Mouse (Mus musculus) liver, embryonic 14.5 days (tissue): ENCODE results near the gene Gm42957. TPM values are rescaled to one million over a fixed set of nuclear protein-coding genes. Genes with fewer than 3 reads are reported as not detected.
A peak's percentile ranks its signal among the peaks of the same experiment; 100 is the strongest.

Experiments
- ATAC-seq: fragments of 200-750 bp; cut with Nextera tagmentation; 2 replicates; pipeline ENCODE4 v1.8.0; 2017; ENCODE audit warnings: moderate number of reproducible peaks, mild to moderate bottlenecking, moderate library complexity; ENCODE audit not compliant: insufficient read depth
- DNase-seq, 3 experiments: peaks; one replicate each; pipeline ENCODE4 v3.0.0-alpha.2; 2012 to 2013; ENCODE audit warnings: low read depth in 3 of 3, low spot score in 3 of 3
- H3K27ac ChIP-seq: fragments of 300-500 bp; sonication (generic); 2 replicates; pipeline ENCODE4 v1.5.1; 2014; ENCODE audit warnings: moderate library complexity, mild to moderate bottlenecking, control low read depth, inconsistent platforms
- H3K27me3 ChIP-seq: fragments of 300-500 bp; sonication (generic); 2 replicates; pipeline ENCODE4 v1.6.1; 2014; ENCODE audit warnings: mild to moderate bottlenecking, low read length, moderate library complexity; ENCODE audit not compliant: control insufficient read depth, insufficient read depth
- H3K36me3 ChIP-seq: fragments of 300-500 bp; sonication (generic); replicated peaks from 2 replicates; pipeline ENCODE4 v1.6.1; 2014; ENCODE audit warnings: low read depth; ENCODE audit not compliant: control insufficient read depth, insufficient read depth
- H3K4me1 ChIP-seq, 2 experiments: fragments of 200-500 bp in 1 of 2; fragments of 300-500 bp in 1 of 2; sonication (generic) in 1 of 2; replicated peaks; 2 replicates each; pipeline ENCODE4 v1.6.1; 2012 to 2014; ENCODE audit warnings: antibody characterized with exemption in 1 of 2, inconsistent platforms in 1 of 2, low read length in 1 of 2; ENCODE audit not compliant: control insufficient read depth in 2 of 2, insufficient read depth in 2 of 2
- H3K4me2 ChIP-seq: fragments of 300-500 bp; sonication (generic); 2 replicates; pipeline ENCODE4 v1.6.1; 2014; ENCODE audit warnings: low read depth, mild to moderate bottlenecking, control low read depth, moderate library complexity
- H3K4me3 ChIP-seq, 2 experiments: fragments of 200-500 bp in 1 of 2; fragments of 300-500 bp in 1 of 2; sonication (generic) in 1 of 2; 2 replicates each; pipeline ENCODE4 v1.5.1; 2012 to 2014; ENCODE audit warnings: low read depth in 2 of 2, low read length in 2 of 2, mild to moderate bottlenecking in 2 of 2, control low read depth in 1 of 2, inconsistent platforms in 1 of 2, moderate library complexity in 1 of 2; ENCODE audit not compliant: insufficient read depth in 1 of 2
- H3K9ac ChIP-seq: fragments of 300-500 bp; sonication (generic); replicated peaks from 2 replicates; pipeline ENCODE4 v1.6.1; 2014; ENCODE audit warnings: mild to moderate bottlenecking, control low read depth, moderate library complexity
- H3K9me3 ChIP-seq: fragments of 300-500 bp; sonication (generic); 2 replicates; pipeline ENCODE4 v1.6.1; 2016; ENCODE audit warnings: low read length, mixed read lengths; ENCODE audit not compliant: control insufficient read depth
- CTCF ChIP-seq: IDR thresholded peaks from 2 replicates; pipeline ENCODE4 v1.5.1; 2016; ENCODE audit warnings: antibody characterized with exemption, low read depth, control low read depth
- EP300 ChIP-seq: IDR thresholded peaks from 2 replicates; pipeline ENCODE4 v1.6.1; 2016; ENCODE audit warnings: antibody characterized with exemption, low read depth
- WGBS: fragments of 180-500 bp; shearing (Covaris S2); extraction: QIAGEN DNeasy Blood & Tissue Kit; methylation state at CpG from one replicate; pipeline ENCODE4 v1.1.7; 2014; ENCODE audit not compliant: insufficient replicate concordance; 5-methylcytosine and 5-hydroxymethylcytosine counted together
- polyA plus RNA-seq, 2 experiments: library from polyadenylated mRNA; depleted of rRNA in 1 of 2; stranded (reverse) in 1 of 2; unstranded in 1 of 2; fragments of >200 nt; fragmentation: Nextera tagmentation in 1 of 2; extraction: Ambion mirVana in 1 of 2; gene quantifications; 2 replicates each; pipeline versions ENCODE4 v1.2.1 to v1.2.3; 2012 to 2014

The Gm42957 gene
- polyA plus RNA-seq, 2 experiments = 0.02 TPM; not detected in 1

DNA sequence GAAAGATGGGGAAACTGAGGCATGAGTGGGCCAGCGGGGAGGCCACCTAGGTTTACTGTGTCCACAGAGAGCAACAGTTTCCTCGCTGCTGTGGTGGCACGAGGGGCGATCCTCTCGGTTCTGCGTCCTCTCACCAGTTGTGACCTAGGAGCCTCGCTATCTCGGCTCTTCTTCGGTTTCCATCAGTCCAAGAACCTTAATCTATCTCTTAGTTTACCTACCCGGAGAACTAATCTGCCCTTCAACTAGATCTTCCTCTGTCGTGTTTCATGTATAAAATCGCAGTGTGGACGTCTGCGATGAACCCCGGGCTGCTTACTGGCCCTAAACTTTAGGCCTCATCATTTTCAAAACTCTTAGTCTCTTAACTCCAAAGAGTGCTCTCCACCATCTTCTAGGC is 632 bp downstream of the Gm42957 start:
- Histone ChIP-seq H3K27ac (peak overlapping the region; percentile 71), H3K4me2 (peak overlapping the region; percentile 93), H3K27me3 (no peaks in the 10 kb centered on the region), H3K4me3 (peak overlapping the region; percentile 85 to 99), H3K9me3 (no peaks in the 10 kb centered on the region), H3K36me3 (peaks cover 16% of the 10 kb centered on the region), H3K9ac (peak overlapping the region; percentile 99), H3K4me1 (peaks cover 13% of the 10 kb centered on the region in 2 experiments)
- ATAC-seq (peak; percentile 25; the same call in 1 of the 2 replicates), DNase-seq (no peak)
- 5% methylated on average over 15 of the region's 15 CpGs for WGBS
- no peak for TF ChIP-seq CTCF
- TF ChIP-seq EP300 = no peak

- H3K9ac ChIP-seq = peak overlapping the region; percentile 99
- H3K36me3 ChIP-seq = peaks cover 13% of the 10 kb centered on the region
- H3K27ac ChIP-seq = no peak overlapping the region
- H3K4me1 ChIP-seq = peaks cover 11 to 13% of the 10 kb centered on the region in 2 experiments
- DNase-seq = no peak
- H3K27me3 ChIP-seq = no peaks in the 10 kb centered on the region
- 48% methylated on average over 11 of the region's 11 CpGs for WGBS
- H3K4me2 ChIP-seq = peak overlapping the region; percentile 93
- no peak for ATAC-seq
- TF ChIP-seq CTCF = no peak
- TF ChIP-seq EP300 = no peak
- peak overlapping the region; percentile 6 to 99 for H3K4me3 ChIP-seq
- H3K9me3 ChIP-seq = no peaks in the 10 kb centered on the region
These were observed 1.2 kb downstream of the Gm42957 start for GRCm38 (mm10) chr3:96636448-96636847.

- Histone ChIP-seq H3K36me3 (no peaks in the 10 kb centered on the region; the same call in none of the 2 replicates), H3K4me3 (no peak overlapping the region), H3K27me3 (no peaks in the 10 kb centered on the region), H3K27ac (no peak overlapping the region), H3K4me1 (peaks cover 11 to 13% of the 10 kb centered on the region in 2 experiments), H3K4me2 (no peak overlapping the region), H3K9ac (no peak overlapping the region), H3K9me3 (no peaks in the 10 kb centered on the region)
- no peak for ATAC-seq
- DNase-seq = peak in 2 of 3 experiments; percentile 36 to 38
- no peak for TF ChIP-seq EP300
- peak; percentile 84 for TF ChIP-seq CTCF
- 75% methylated on average over 1 of the region's 1 CpGs for WGBS
These were observed 3.9 kb downstream of the Gm42957 start for GRCm38 (mm10) chr3:96639219-96639618.

DNA sequence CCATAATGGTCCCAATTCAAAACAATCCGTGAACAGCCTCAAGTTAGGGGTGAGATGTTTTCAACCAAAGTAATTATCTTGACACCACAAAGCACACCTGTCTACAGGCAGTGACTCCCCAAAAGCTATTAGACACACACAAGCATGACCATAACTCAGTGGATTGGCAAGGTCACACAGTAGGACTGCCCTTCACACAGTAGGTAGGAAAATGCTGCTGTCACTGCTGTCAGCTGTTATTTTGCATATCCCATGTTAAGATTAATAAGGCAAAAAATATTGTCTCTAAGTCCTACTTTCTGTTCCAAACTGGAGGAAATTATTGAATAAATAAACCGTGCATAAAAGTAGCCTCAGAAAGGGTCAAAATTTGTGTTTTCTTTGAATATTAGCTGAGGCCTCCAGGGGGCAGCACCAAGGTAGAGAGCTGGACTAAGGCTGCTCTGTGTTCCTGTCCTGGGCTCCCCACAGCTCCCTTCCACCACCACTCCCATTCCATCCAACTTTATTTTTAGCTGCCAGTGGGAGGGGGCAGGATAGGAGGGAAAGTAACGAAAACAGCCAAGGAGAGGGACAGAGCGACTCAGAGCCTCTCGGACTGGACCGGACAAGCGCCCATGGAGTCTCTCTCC is 9.9 kb downstream of the Gm42957 start, which contains the start of gene Itga10:
TSS of gene Itga10 (plus strand) at position 567 of the 632 bp plus-strand sequence.
- Histone ChIP-seq H3K4me3 (no peak within 1 kb of the TSS), H3K27me3 (no peaks in the 10 kb centered on the region), H3K4me1 (no peaks in the 10 kb centered on the region), H3K9ac (no peak within 1 kb of the TSS), H3K36me3 (no peaks in the 10 kb centered on the region; the same call in none of the 2 replicates), H3K4me2 (no peak within 1 kb of the TSS), H3K9me3 (no peaks in the 10 kb centered on the region), H3K27ac (no peak within 1 kb of the TSS)
- ATAC-seq (no peak), DNase-seq (no peak)
- TF ChIP-seq EP300 = no peak
- peak; percentile 68 for TF ChIP-seq CTCF
- 78% methylated on average over 7 of the region's 7 CpGs for WGBS

DNA sequence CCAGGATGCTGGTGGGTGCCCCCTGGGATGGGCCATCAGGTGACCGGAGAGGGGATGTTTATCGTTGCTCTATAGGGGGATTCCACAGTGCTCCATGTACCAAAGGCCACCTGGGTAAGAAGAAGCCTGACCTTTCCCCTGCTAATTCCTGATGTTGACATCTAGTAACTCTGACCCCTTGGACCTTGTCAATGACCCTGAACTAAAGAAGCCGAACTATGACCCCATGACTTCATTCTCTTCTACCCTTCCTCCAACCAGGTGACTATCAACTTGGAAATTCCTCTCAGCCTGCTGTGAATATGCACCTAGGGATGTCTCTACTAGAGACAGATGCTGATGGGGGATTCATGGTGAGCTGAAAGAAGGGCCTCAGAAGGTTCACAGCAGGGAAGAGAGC is 12.1 kb downstream of the Gm42957 start:
- 80% methylated on average over 3 of the region's 3 CpGs for WGBS
- ATAC-seq = no peak

More for the DNA sequence above, 12.1 kb downstream of the Gm42957 start:
- TF ChIP-seq EP300 = no peak
- no peak for TF ChIP-seq CTCF
- no peaks in the 10 kb centered on the region; the same call in 1 of the 2 replicates for H3K36me3 ChIP-seq
- H3K4me1 ChIP-seq = no peaks in the 10 kb centered on the region
- no peak overlapping the region for H3K9ac ChIP-seq
- H3K4me2 ChIP-seq = no peak overlapping the region
- no peaks in the 10 kb centered on the region for H3K27me3 ChIP-seq
- no peaks in the 10 kb centered on the region for H3K9me3 ChIP-seq
- H3K4me3 ChIP-seq = no peak overlapping the region
- no peak for DNase-seq
- H3K27ac ChIP-seq = no peak overlapping the region
